Mouse (Mus musculus) c-Kit-negative CD71-positive TER-119-positive erythroid progenitor cells, embryonic 14.5 days (primary cell): ENCODE results near the gene Rev3l.

Source experiments
- DNase-seq: peaks from one replicate; pipeline ENCODE4 v3.0.0-alpha.2; 2013; ENCODE audit warnings: low read depth, low spot score

The Rev3l gene

DNA sequence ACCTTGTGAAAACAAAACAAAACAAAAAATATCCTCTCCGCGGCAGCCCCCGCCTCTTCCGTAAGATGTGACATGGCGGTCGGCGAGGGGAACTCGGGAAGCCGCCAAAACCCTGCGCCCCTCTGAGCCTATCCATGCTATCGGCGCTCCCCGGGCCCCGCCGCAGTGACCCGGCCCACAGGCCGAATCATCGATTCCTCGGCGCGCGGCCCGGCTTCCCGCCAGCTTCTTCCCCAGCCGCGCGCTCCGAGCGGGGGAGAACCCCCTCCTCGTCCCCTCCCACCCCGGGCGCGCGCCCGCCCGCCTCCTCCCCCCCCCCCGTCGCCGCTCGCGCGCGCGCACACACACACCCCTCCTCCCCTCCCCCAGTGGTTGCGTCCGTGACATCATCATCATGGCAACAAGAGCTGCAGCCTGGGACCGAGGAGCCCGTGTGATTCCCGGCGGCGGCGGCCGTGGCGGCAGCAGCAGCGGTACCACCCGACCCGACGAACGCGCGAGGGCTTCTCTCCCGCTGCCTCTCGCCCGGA is at the start of gene Rev3l:
Gene Rev3l, plus strand, starts transcription at position 383 of the 530 bp plus-strand sequence.
- DNase-seq: peak; percentile 81

DNA sequence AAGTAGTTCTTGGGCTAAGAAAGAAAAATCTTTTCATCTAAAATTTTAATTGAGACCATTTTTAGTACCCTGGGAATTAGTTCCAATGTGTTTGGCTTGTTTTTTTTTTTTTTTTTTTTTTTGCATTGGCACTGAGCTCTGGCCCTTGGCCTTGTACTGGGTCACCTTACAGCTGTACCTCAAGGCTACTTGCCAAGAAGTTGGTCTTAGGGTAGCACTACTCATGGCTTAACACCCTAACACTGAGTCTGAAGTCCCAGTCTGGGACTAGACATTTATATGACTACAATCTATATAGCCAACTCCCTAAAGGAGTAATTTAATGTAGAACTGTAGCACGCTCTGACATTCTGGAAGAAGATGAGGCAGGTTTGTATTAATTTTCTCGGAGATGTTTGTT is 49.4 kb upstream of the Rev3l start:
- no peak for DNase-seq

DNA sequence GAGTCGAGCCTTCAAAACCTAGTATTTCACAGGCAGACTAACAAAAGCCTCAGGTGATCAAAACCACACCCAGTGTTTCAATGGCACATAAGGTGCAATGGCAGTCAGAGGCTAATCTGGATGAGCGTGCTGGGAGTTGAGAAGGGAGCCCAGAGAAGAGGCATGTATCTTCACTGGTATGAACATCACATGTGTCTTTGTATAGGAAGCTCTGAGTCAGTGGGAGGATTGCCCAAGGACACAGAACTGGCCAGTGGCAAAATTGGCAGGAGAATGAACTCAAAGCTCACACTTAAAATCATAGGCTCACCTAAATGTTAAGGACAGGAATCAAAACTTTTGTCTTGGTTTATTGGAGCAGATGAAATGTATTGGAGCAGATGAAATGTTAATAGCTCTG is 48.4 kb upstream of the Rev3l start:
- no peak for DNase-seq

DNA sequence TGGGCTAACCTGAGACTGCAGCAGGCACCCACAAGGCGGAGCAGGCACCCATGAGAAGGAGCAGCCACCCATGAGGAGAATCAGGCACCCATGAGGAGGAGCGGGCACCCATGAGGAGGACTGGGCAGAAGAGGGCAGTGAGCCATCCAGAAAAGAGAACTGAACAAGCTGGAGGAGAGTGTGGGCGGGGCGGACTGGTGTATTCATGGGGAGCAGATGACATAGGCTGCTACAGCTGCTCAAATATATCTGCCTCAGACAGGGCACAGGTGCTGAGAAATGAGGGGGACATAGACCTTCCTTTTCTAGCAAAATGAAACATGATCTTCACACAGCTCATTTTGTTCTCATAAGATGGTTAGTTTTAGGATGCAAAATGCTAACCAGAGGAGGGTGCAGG is 45.1 kb upstream of the Rev3l start:
- DNase-seq: no peak

DNA sequence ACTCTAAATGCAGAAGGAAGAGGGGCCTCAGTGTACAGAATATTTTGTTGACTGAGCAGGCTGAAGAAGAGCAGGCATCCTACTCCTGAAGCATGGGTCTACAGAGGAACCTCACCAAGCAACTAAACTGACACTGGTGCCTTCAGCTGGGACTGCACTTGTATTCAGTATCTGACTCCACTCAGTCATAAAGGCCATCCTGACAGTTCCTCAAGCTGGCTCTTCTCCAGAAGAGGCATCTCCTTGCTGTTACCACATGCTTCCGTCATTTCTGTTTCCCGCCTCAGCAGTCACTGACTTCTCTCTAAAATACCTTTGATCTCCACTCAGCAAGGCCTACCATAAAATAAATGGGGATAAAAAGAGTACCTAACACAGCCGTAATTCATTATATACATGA is 44.1 kb upstream of the Rev3l start:
- no peak for DNase-seq

DNA sequence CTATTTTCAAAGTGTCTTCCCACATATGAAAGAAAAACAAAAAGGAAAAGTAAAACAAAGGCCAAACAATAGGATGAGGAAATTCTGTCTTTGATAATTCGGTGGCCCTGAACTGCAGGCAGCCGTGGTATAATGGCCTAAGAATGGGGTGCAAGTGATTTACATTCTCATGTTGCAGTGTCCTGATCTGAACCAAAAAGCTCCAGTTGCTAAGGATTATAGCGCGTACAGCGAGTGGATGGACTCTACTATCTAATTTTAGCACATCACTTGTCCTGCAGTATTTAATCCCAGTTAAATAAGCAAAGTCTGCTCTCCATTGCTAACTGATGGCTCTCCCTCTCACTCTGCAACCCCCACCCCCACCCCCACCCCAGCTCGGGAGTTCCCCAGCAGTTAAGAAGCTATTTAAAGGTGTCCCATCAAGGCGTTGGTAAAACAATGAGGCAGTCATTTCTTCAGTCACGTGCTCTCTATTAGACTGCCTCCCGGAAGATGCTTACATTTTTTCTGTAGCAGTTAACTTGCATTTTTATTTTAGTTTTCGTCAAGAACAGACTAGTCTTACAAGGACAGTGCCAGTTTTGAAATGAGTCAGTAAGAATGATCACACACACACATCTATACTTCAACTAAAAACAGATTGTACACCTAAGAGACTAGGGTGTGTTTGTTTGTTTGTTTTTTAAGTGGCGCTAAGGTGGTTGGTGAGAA is 40.4 kb upstream of the Rev3l start:
- DNase-seq: no peak

DNA sequence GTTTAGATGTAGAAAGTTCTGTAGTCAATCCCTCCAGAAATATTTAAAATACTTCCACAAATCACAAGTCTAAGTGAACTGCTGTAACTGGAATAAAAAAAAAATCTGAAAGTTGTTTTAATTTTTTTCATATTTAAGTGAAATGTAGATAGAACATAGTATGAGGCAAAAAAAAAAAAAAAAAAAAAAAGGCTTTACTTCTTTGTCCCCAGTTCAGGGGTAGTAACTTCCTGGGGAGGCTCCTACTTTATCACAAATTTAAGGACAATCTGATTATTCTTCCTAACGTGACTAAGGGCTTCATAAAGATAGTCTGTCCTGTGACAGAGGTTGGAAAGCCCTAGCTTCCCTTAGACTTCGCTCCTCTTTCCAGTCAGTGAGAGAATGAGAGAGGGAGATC is 39.8 kb upstream of the Rev3l start:
- DNase-seq: no peak

DNA sequence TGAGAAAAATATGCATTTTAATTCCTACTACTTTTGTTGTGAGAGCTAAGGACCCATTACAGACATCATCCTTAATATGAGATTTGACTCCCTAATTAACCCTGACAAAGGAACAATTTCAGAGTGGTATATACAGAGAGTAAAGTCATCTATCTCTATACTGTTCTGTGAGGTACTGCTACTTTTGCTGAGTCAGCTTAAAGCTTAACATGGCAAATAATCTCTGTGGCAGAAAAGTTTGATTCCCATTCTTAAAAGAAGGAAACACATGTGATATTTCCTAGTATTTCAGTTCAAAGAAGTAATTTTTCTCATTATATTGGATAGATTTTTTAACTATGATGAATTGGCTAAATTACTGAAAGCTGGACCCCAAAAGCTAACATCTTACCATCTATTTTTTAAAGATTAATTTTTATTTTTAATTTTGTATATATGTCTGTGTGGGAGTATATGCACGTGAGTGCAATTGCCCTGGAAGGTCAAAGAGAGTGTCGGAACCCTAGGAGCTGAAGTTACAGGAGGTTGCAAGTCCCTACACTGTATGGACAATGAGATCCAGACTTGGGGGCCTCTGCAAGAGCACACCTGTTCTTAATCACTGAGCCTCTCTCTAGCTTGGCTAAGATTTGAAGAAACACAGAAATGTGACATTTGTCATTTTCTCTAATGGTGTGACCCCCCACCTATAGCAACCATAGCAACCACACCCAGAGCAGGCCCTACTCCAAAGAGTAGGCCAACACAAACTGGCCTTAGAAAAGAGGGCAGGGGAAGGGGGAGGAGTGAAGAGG is 24.0 kb upstream of the Rev3l start:
- DNase-seq: no peak

DNA sequence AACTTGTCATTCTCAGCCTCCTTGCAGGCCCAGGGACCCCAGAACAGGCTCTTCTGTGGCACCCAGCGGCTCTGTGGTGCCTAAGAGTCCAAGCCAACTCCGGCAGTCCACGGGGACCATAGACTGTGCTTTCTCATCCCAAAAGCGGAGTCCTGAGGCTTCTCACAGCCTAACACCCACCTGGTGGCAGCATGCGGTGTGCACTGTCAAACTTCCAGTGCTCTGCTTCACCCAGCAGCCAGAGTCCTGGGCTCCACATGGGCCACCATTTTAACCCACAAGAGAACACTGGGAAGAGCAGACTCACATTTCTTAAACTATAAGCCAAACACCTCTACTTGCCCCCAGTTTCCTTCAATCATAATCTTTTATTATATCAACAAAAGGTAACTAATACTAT is 15.0 kb upstream of the Rev3l start:
- no peak for DNase-seq

DNA sequence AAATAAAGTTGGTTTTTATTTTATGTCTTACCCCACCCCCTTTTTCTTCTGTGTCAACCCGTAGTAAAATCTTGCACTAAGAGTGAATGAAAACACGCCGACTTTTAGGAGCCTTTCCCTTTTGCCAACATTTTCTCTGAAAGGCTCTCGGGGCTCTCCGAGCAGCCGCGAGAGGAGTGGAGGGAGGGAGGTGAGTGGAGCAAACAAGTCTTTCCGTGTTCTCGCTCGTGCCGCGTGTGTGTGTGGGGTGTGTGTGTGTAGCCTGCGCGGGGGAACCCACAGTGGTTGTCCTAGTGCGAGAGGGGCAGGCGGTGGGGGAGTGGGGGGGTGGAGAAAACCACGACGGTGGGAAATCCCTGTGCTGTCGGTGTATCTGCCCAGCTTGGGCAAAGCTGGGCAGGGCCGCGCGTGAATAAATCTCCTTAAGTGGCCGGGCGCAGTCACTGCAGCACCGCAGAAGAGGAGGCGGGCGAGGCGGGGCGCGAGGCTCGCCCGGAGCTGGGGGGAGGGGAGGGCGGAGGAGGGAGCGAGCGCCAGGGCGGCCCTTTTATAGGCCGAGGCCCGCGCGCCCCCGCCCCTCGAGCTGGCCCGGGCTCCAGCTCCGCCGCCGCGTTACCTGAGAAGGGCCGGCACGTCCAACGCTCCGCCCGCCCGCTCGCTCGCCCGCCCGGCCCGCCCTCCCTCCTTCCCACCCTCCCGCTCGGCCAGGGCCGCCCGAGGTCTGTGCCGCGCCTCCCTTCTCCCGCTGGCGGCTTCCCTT is 762 bp upstream of the Rev3l start:
- DNase-seq: peak; percentile 81

DNA sequence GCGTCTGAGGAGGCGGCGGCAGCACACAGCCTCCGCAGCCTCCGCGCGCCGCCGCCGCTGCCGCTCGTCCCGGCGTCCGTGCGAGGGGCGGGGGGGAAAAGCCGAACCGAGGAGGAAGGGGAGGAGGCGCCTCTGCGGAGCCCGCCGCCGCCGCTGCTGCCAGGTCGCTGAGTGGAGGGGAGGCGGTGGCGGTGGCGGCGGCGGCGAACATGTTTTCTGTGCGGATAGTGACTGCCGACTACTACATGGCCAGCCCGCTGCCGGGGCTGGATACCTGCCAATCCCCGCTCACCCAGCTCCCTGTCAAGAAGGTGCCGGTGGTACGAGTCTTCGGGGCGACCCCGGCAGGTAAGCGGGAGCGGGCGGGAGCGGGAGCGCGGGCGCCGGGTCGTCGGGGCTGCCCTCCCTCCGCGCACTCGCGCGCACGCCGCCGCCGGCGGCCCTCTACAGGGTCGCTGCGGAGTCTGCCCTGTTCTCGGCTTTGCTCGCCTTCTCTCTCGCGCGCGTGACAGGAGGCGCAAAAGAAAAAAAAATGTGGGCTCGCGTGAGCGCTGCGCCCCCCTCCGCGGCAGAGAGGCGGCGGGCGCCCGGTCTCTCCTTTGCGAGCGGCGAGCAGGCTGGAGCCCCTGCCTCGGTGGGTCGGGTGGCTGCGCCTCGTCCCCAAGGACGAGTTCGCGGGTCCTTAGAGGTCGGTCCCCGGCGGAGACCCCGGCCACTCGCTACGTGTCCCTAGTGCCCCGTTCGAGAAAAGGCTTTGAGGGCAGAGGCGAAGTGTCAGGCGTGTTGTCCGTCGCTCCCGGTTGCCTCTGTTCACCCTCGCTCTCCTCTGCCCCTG is 565 bp downstream of the Rev3l start:
- peak; percentile 30 for DNase-seq

DNA sequence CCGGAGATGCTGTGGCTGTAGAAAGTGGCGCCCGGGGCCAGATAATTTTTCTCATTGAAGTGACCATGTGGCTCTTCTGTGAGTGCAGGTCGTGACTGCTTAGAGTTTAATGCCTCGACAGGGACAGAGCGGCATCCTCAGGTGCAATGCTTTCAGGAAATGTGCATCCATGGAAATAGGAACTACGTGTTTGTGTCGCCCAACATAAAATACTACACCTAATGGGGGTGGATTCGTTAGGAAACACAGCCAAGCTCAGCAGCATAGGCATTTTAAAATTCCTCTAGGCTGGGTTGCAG is 1.1 kb downstream of the Rev3l start:
- peak; percentile 55 for DNase-seq

DNA sequence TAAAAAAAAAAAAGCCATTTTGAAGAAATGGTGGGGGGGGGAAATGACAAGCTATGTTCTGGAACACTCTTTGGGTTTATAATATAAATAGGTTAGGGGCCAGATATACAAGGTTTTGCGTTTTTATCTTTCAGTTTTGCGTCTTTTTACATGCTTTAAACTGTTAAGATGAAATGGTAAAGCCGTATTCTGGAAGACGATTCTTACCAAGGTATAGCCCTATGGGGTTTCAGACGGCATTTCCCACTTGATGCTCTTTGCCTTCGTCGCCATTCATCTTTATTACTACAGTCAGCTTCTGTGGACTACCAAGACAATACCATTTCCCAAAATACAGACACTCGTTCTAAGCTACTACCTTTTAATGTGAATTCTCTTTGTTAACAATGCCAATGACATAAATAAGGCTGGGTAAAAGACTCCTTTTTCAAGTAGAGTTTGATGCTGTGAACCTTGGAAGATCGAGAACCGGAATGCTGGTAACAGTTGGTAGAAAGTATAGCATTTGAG is 1.6 kb downstream of the Rev3l start:
- DNase-seq: no peak

DNA sequence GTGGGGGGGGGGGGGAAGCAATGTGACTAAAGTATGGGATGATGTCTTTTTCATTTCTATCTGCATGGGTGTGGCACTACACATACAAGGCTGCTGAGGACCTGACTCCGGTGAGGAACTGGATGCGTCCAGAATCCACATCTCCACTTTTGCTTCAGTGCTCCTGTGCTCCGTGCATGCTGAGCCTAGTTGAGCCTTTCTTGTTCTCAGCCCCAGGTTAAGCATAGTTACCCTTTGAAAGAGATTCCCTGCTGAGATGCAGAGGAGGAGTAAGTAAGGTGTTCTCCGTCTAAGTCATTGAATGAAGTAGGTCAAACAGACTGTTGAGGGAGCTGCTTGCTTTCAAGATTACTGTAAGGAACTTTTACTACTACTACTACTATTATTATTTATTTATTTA is 4.3 kb downstream of the Rev3l start:
- DNase-seq: no peak

DNA sequence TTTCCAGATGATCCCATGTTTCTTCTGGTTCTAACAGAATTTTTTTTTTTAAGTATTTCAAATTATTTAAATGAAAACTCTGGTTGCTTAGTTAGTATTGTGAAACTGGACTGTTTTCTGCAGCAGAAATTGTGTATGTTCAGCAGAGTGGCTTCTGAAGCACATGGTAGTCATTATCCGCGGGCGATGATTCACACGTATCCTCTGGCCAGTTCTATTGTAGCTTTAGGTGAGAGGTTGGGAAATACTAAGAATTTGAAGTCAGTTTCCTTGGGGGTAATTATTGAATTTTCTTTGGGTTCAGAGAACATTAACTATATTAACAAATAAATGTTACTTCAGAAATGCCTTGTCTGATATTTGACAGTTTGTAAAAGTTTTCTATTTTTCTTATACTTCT is 10.1 kb downstream of the Rev3l start:
- DNase-seq: no peak

DNA sequence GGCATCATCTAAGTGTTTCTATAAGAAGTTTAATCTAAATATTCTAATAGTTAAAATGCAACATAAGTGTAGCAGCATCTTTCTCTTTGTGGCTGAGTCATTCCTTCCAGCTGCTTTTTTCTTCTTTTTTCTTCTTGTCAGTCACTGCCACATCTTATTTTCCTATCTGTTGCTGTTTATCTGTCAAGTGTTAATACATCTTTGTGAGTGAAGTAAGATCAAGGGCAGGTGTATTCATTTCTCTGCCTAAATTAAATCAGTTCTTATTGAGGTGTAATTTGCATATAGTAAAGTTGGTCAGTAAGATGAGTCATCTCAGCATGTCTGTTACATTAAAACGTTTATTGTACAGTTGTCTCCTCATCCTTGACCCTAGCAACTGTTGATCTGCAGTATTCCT is 32.8 kb downstream of the Rev3l start:
- no peak for DNase-seq

DNA sequence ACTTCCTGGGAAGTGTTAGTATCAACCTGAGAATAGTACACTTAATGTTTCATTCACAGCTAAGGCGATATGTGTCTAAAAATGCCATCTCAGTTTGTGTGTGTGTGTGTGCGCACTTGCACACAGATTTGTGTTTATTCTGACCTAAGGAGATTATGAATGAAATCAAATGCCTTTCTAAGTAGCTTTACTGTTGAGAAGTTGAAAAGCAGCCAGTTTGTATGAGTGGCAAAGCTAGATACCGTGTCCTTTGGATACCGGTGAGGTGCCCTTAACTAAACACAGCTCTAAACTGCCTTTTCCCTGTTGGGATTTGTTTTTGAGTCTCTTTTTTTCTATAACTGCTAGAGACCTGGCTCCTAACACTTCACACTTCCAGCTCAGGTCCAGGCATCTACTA is 34.8 kb downstream of the Rev3l start:
- DNase-seq: no peak

DNA sequence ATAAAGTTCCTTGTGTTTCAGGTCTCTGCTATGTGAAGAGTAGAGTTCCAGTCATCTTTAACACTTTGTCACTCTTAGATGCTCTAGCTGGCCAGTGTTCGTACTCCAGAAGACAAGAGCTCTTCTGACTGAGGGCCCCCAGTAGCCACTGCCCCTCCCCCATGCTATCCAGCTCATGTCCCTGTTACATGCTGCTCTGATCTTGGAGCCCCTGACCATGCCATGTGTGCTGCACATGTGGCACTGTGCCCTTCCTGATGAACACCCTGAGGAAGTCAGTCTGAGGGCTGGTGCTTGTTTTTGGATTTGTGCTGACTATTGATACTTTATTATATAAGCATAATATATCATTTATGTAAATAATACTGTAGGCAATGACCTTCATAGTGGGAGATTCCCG is 40.3 kb downstream of the Rev3l start:
- no peak for DNase-seq

DNA sequence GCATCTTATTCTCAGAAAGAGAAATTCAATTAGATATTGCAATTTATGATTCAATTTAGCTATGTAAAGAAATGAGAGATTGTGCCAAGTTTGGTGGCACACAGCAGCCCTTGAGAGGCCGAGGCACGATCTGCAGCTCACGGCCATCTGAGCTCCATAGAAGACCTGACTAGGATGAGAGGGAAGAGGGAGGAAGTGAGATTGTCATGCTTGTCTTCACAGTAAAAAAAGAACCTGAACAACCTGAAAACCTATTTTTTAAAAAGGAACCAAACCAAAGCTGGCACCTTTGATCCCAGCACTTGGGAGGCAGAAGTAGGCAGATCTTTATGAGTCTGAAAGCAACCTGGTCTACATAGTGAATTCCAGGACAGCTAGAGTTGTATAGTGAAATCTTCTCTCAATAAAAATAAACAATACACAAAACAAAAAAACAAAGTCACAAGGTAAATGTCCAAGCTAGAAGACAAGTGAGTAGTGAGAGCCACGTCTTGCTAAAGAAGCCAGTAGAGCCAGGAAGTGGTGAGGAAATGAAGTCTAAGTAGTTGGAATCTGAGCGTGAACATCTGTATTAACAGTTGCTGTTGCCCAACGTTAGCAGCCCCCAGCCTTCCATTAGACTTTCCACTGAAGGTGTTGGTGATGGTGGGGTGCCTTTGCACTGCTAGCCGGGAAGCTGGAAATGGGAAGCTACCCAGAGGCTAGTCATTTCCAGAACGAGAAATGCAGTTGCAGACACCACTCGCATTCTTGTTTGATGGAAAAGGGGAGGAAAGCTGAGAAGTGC is 42.2 kb downstream of the Rev3l start:
- DNase-seq: no peak

DNA sequence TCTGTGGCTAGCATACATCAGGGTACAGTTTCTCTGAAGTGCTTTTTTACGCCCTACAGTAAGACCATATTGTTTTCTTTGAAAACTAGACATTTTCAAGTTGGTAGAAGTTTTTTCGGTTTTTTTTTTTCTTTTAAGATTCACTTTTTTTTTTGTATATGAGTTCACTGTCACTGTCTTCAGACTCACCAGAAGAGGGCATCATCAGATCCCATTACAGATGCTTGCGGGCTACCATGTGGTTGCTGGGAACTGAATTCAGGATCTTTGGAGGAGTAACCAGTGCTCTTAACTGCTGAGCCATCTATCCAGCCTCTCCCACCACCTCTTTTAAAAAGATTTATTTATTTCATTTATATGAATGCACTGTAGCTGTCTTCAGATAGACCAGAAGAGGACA is 45.0 kb downstream of the Rev3l start:
- DNase-seq: no peak

DNA sequence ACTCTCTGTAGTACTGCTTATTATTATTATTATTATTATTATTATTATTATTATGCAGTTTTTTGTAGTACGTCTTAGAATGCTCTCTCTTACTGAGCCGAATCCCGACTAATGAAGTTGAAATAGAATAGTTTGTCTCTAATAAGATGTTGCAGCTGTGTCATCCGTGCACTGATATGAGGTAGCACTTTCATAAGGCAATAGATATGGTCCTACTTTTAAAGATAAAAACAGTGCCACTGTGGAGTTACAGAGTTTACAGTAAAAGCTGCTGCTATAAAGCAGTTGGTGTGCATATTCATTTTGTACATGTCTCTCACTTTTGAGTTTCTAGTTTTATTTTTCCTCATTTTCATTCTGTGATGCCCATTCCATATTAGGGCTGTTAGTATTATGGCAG is 46.4 kb downstream of the Rev3l start:
- DNase-seq: no peak
